Mouse (Mus musculus) spleen, adult 10 weeks (tissue): ENCODE data around the gene Hacd1. TPM values are rescaled to one million over a fixed set of nuclear protein-coding genes. Genes with fewer than 3 reads are reported as not detected.

ENCODE experiments used
- polyA plus RNA-seq: library from polyadenylated mRNA; stranded (reverse); fragments of 350-450 nt; fragmentation: Illumina TruSeq; extraction: RNeasy Lipid Tissue Mini Kit (QIAGEN cat#74804); gene quantifications from one replicate; pipeline ENCODE4 v1.2.3, GENCODE M21; 2015; ENCODE audit warnings: low replicate concordance; ENCODE audit not compliant: insufficient read depth

Gene Hacd1
- 3.8 TPM for polyA plus RNA-seq

GRCm38 (mm10) chr2:14055566-14056331 lies at the start of gene Hacd1:
Hacd1 (minus strand) TSS chr2:14056135.

GRCm38 (mm10) chr2:14073362-14074220 lies 17.7 kb upstream of the Hacd1 start, which contains the start of gene Stam:
Stam (plus strand) TSS chr2:14074098.

Other genes with a start within 250 kb of the Hacd1 start
- 35.2 TPM for gene Stam, start 18.0 kb upstream of the Hacd1 start, polyA plus RNA-seq
- gene Tmem236, start 118.4 kb upstream of the Hacd1 start, polyA plus RNA-seq, result 0.08 TPM
- gene Mrc1, start 173.3 kb upstream of the Hacd1 start, polyA plus RNA-seq, result 85.0 TPM